Mouse (Mus musculus): Measurements from ENCODE around the gene Gm20390. TPM values are rescaled to one million over a fixed set of nuclear protein-coding genes. Genes with fewer than 3 reads are reported as not detected.

Gm20390 gene
- 100 to 1,000 TPM in 1 of 2 experiments, 10 to 100 TPM in 1; 66.2 to 106 TPM for total RNA-seq (2021)
- polyA plus RNA-seq (2012; rRNA removed): 11.1 and 11.7 TPM in 2 replicates
- long read RNA-seq, partial matches to known transcripts: 16 of 16 reads
- long read RNA-seq, other reads (novel, unspliced or antisense): 0 of 16 reads

GRCm38 (mm10) chr11:93968005-93968847 is at the start of gene Gm20390, which contains the start of gene Nme1:
Gene Gm20390, minus strand, starts transcription at chr11:93968293.
Gene Nme1, minus strand, starts transcription at chr11:93968521.
- DNase-seq: peak; percentile 97

- DNase-seq: no peak
Observed at GRCm38 (mm10) chr11:94003346-94003745, 35.3 kb upstream of the Gm20390 start.

- DNase-seq: no peak
Observed at GRCm38 (mm10) chr11:93999276-93999675, 31.2 kb upstream of the Gm20390 start.

- DNase-seq: peak; percentile 47
Observed at GRCm38 (mm10) chr11:93997141-93997775, 29.2 kb upstream of the Gm20390 start.

- peak; percentile 71 for DNase-seq
Observed at GRCm38 (mm10) chr11:93996306-93997140, 28.4 kb upstream of the Gm20390 start.

- peak; percentile 97 for DNase-seq
Observed at GRCm38 (mm10) chr11:93995720-93996305, 27.7 kb upstream of the Gm20390 start, which contains the start of gene Spag9. Gene Spag9, plus strand, starts transcription at chr11:93996091.

- DNase-seq: peak; percentile 94
Observed at GRCm38 (mm10) chr11:93995111-93995719, 27.1 kb upstream of the Gm20390 start.

- DNase-seq: peak; percentile 12
Observed at GRCm38 (mm10) chr11:93994531-93994930, 26.4 kb upstream of the Gm20390 start.

- DNase-seq: peak; percentile 16
Observed at GRCm38 (mm10) chr11:93988328-93989062, 20.4 kb upstream of the Gm20390 start.

GRCm38 (mm10) chr11:93987625-93988327 is 19.7 kb upstream of the Gm20390 start:
- peak; percentile 50 for DNase-seq

GRCm38 (mm10) chr11:93987026-93987425 is 18.9 kb upstream of the Gm20390 start:
- no peak for DNase-seq

GRCm38 (mm10) chr11:93986298-93986697 is 18.2 kb upstream of the Gm20390 start:
- no peak for DNase-seq

- no peak for DNase-seq
Observed at GRCm38 (mm10) chr11:93985265-93985664, 17.2 kb upstream of the Gm20390 start.

GRCm38 (mm10) chr11:93984619-93985018 is 16.5 kb upstream of the Gm20390 start:
- no peak for DNase-seq

GRCm38 (mm10) chr11:93979502-93980049 is 11.5 kb upstream of the Gm20390 start:
- no peak for DNase-seq

- DNase-seq: no peak
Observed at GRCm38 (mm10) chr11:93972951-93973350, 4.9 kb upstream of the Gm20390 start.

GRCm38 (mm10) chr11:93969799-93970198 is 1.7 kb upstream of the Gm20390 start:
- no peak for DNase-seq

- DNase-seq: no peak
Observed at GRCm38 (mm10) chr11:93969171-93969570, 1.1 kb upstream of the Gm20390 start.

GRCm38 (mm10) chr11:93968848-93969128 is 695 bp upstream of the Gm20390 start:
- no peak for DNase-seq

GRCm38 (mm10) chr11:93967381-93967780 is 712 bp downstream of the Gm20390 start:
- no peak for DNase-seq
